Mouse (Mus musculus) liver, postnatal 0 days (tissue): Measurements from ENCODE around the gene Mcu.

ENCODE experiments used
- CTCF ChIP-seq: sonication (generic); IDR thresholded peaks from 2 replicates; pipeline ENCODE4 v1.5.1; 2016; ENCODE audit warnings: antibody characterized with exemption, low read depth
- EP300 ChIP-seq: IDR thresholded peaks from 2 replicates; pipeline ENCODE4 v1.6.1; 2016; ENCODE audit warnings: antibody characterized with exemption, low read depth, mild to moderate bottlenecking

DNA sequence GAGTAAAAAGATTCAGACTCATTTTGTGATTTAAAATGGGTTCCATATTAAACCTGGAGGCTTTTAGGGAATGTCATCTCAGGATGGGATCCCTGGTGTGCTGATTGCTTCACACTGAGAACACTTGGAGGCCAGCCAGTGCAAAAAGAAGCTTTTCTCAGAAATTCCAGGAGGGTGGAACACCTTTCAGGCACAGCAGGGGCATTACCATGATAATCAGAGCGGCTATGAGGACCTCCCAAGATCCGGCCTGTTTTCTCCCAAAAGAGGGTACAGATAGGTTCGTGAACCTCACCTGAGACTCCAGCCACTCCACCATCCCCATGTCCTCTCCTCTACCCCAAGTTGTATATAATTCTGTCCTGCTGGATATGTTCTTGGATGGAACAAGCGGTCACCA is 57.9 kb downstream of the Mcu start:
- TF ChIP-seq CTCF (no peak), EP300 (no peak)
